Mouse (Mus musculus): ENCODE measurements around the gene Ms4a2. TPM values are rescaled to one million over a fixed set of nuclear protein-coding genes. Genes with fewer than 3 reads are reported as not detected.

Ms4a2 gene
- total RNA-seq, 1 experiment from 2014 or later = 59.7 TPM

GRCm38 (mm10) chr19:11601349-11601748 lies 22.2 kb downstream of the Ms4a2 start:
- ATAC-seq (replicated peaks; ENCODE audit: low read depth, poor library complexity, severe bottlenecking) = no peak

- no peak for ATAC-seq (replicated peaks; ENCODE audit: low read depth, poor library complexity, severe bottlenecking)
Observed at GRCm38 (mm10) chr19:11589891-11590449, 33.5 kb downstream of the Ms4a2 start.

DNA sequence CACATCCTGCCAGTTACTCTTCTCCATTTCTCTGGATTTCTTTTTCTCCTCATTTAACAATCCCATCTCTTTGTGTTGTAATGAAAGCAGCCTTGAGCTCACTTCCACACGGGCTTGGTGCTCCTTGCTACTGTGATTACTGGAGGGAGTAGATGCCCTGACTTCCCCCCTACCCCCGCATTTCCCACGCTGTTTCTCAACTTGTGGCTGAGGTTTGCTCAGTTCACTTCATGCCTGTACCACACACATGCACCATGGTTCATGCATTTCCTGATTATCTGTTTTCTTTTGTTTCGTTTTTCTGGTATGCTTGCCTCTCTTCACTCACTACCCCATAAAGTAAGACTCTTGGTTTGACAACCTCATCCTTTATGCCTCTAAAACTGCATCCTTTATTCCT lies 34.3 kb downstream of the Ms4a2 start:
- peak; percentile 50; the same call in 1 of the 2 replicates for ATAC-seq (replicated peaks; ENCODE audit: low read depth, poor library complexity, severe bottlenecking)

DNA sequence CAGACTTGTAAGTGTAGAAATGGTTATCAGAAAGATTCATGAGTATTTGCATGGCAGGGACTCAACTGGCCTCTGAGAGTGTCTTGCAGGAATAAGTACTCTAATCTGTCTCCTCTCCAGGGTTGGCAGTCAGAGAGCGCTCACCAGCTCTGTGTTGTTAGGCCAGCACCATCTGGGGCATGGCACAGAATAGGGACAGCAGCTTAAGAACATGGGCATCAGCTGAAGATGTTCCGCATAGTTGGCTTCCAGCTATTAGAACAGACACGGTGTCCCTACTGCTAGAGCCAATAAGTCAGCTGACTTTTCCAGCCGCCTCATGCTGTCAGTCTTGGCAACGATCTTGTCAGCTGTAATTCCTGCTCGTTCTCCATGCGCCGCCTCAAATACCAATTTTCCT lies 48.6 kb downstream of the Ms4a2 start:
- ATAC-seq (replicated peaks; ENCODE audit: low read depth, poor library complexity, severe bottlenecking) = no peak

Other genes starting within 250 kb of the Ms4a2 start
- not detected in 2 replicates for gene Ms4a4a, start 248.2 kb downstream of the Ms4a2 start, total RNA-seq (2017)
- 7.3 and 25.8 TPM in 2 replicates for gene Ms4a4c, start 218.9 kb downstream of the Ms4a2 start, total RNA-seq (2017)
- 3.1 and 10.3 TPM in 2 replicates for gene Ms4a4b, start 180.2 kb downstream of the Ms4a2 start, total RNA-seq (2017)
- 108 and 113 TPM in 2 replicates for gene Ms4a6c, start 154.4 kb downstream of the Ms4a2 start, total RNA-seq (2017)
- 1.7 and 2.1 TPM in 2 replicates for gene Gm8369, start 137.8 kb downstream of the Ms4a2 start, total RNA-seq (2017)
- 13.9 and 26.6 TPM in 2 replicates for gene Ms4a6b, start 107.2 kb downstream of the Ms4a2 start, total RNA-seq (2017)
- gene Ms4a4d, start 86.9 kb downstream of the Ms4a2 start, total RNA-seq (2017) = not detected in 2 replicates
- 0.82 TPM in 1 of 2 replicates, not detected in the other for gene Ms4a6d, start 18.9 kb downstream of the Ms4a2 start, total RNA-seq (2017)
- 31.1 and 41.7 TPM in 2 replicates for gene Ms4a3, start 17.1 kb upstream of the Ms4a2 start, total RNA-seq (2017)
- 2.7 TPM in 1 of 2 replicates, not detected in the other for gene Oosp2, start 36.8 kb upstream of the Ms4a2 start, total RNA-seq (2017)
- gene Oosp1, start 67.4 kb upstream of the Ms4a2 start, total RNA-seq (2017) = 7.4 and 12.8 TPM in 2 replicates
- not detected in 2 replicates for gene Oosp3, start 73.3 kb upstream of the Ms4a2 start, total RNA-seq (2017)
- not detected in 2 replicates for gene Gif, start 123.8 kb upstream of the Ms4a2 start, total RNA-seq (2017)
- 89.0 and 118 TPM in 2 replicates for gene Mrpl16, start 146.7 kb upstream of the Ms4a2 start, total RNA-seq (2017)
- 17.7 and 20.7 TPM in 2 replicates for gene Stx3, start 195.7 kb upstream of the Ms4a2 start, total RNA-seq (2017)
- gene Olfr1417, start 215.5 kb upstream of the Ms4a2 start, total RNA-seq (2017) = not detected in 2 replicates
- not detected in 2 replicates for gene Olfr1418, start 237.3 kb upstream of the Ms4a2 start, total RNA-seq (2017)